In the genomic region with DNA sequence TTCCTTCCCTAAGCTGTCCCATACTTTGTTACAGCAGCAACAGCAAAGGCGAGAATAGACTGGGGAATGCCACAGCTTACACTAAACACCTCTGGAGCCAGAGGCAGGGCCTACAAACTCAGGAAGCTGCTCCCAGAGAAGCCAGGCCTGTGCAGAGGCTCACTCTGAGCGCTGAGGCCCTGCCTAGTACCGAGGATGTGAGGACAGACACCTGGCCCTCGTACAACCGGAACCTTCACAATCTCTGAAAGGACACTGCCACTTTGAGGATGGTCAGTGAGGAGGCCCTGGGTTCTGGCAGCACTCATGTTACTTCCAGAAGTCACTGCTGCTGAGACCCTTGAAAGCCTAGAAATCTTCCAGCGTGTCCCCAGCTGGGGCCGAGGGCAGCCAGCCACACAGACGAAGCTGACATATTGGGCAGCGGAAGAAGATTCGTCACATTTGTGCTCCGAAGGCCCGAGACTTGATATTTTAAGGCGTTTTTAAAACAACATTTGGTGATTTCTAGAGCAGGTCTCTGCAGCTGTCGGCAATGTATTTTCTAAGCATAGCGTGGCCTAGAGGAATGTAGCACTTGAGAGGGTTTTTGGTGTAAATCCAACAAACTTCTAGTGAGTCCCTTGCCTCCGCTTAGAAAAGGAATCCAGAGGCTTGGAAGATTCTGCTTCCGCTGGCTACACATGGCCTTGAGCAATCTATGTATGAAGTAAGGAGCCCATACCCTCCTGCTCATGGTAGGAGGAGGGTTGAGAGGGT, we compare ENCODE assay signal across 18 mouse cellular contexts. TPM values are rescaled to one million over a fixed set of nuclear protein-coding genes. Genes with fewer than 3 reads are reported as not detected.
A peak's percentile ranks its signal among the peaks of the same experiment; 100 is the strongest.
DNase-seq lines count a peak whose midpoint lies in the region; ATAC-seq lines count a peak whose summit lies in the region.
"Had no signal": no experiment of that assay in that cellular context is flagged by ENCODE, and none has a peak within 500 bp of the region (broad histone marks: within the 10 kb centered on the region; RNA-seq: fewer than 3 reads in every experiment).

No protein-coding gene starts in this region.

- no peak overlapping the region for H3K9ac ChIP-seq in kidney, embryonic 16.5 days (replicated peaks; ENCODE audit: low read length)
- H3K9ac ChIP-seq in liver, embryonic 11.5 days (ENCODE audit: low read depth, low read length), result no peak overlapping the region
- H3K9ac ChIP-seq: hindbrain, embryonic 15.5 days had no signal

- H3K36me3 ChIP-seq in kidney, embryonic 16.5 days (ENCODE audit: insufficient read depth, low read length), result no peaks in the 10 kb centered on the region
- H3K36me3 ChIP-seq in liver, embryonic 11.5 days (ENCODE audit: control insufficient read depth, insufficient read depth, low read length), result no peaks in the 10 kb centered on the region
- H3K36me3 ChIP-seq: hindbrain, embryonic 15.5 days had no signal

- H3K9me3 ChIP-seq in kidney, embryonic 16.5 days (ENCODE audit: low read length), result no peaks in the 10 kb centered on the region
- H3K9me3 ChIP-seq in liver, embryonic 11.5 days (ENCODE audit: control insufficient read depth, low read length), result no peaks in the 10 kb centered on the region
- H3K9me3 ChIP-seq: hindbrain, embryonic 15.5 days had no signal

- WGBS in kidney, embryonic 16.5 days, result 52% methylated on average over 17 of the region's 17 CpGs
- WGBS in liver, embryonic 11.5 days, result 85% methylated on average over 17 of the region's 17 CpGs

- peak; percentile 77 for ATAC-seq in frontal cortex, adult (ENCODE audit: low TSS enrichment)
- no peak for ATAC-seq in kidney, embryonic 16.5 days (ENCODE audit: low FRiP score, low TSS enrichment)
- no peak for ATAC-seq in liver, embryonic 11.5 days (replicated peaks; ENCODE audit: low FRiP score)

- peak overlapping the region; percentile 41; the same call in 1 of the 2 replicates for H3K27ac ChIP-seq in kidney, embryonic 16.5 days (ENCODE audit: low read length)
- H3K27ac ChIP-seq in liver, embryonic 11.5 days (ENCODE audit: low read depth, low read length), result no peak overlapping the region
- H3K27ac ChIP-seq: hindbrain, embryonic 15.5 days had no signal

- no peak for DNase-seq in frontal cortex, postnatal 10 days (ENCODE audit: low spot score in 2 of 2)
- no peak for DNase-seq in kidney, postnatal 25 days
- DNase-seq in heart, postnatal 4 days, result peak; percentile 57
- DNase-seq in lung, postnatal 25 days (ENCODE audit: low spot score), result peak; percentile 6
- no peak for DNase-seq in liver, embryonic 11.5 days (ENCODE audit: low spot score)
- no peak for DNase-seq in layer of hippocampus, postnatal 25 days (ENCODE audit: extremely low spot score in 1 of 2, low spot score in 1 of 2)
- DNase-seq: cerebellum, adult 18-20 months; embryo, embryonic 11 days; gastrocnemius, postnatal 10 days; thymus, adult 2 months had no signal

- no peak overlapping the region for H3K4me3 ChIP-seq in kidney, embryonic 16.5 days (ENCODE audit: low read length)
- H3K4me3 ChIP-seq in liver, embryonic 11.5 days (ENCODE audit: low read depth, low read length), result no peak overlapping the region
- H3K4me3 ChIP-seq: hindbrain, embryonic 15.5 days; myocyte had no signal

- H3K4me2 ChIP-seq in kidney, embryonic 16.5 days (replicated peaks; ENCODE audit: low read depth, low read length), result no peak overlapping the region
- H3K4me2 ChIP-seq in liver, embryonic 11.5 days, result no peak overlapping the region
- H3K4me2 ChIP-seq: hindbrain, embryonic 15.5 days had no signal

- H3K27me3 ChIP-seq in kidney, embryonic 16.5 days (ENCODE audit: insufficient read depth, low read length), result no peaks in the 10 kb centered on the region
- H3K27me3 ChIP-seq in liver, embryonic 11.5 days (replicated peaks; ENCODE audit: control insufficient read depth, insufficient read depth, low read length), result no peaks in the 10 kb centered on the region
- H3K27me3 ChIP-seq: hindbrain, embryonic 15.5 days had no signal

- no peaks in the 10 kb centered on the region for H3K4me1 ChIP-seq in kidney, embryonic 16.5 days (ENCODE audit: insufficient read depth, low read length)
- H3K4me1 ChIP-seq in liver, embryonic 11.5 days (replicated peaks; ENCODE audit: control insufficient read depth, insufficient read depth, low read length), result no peaks in the 10 kb centered on the region

RNA-seq across cellular contexts. Expression of gene Psapl1, which starts 49.1 kb away (rescaled TPM):
- 0.26 and 0.42 TPM in 2 replicates for polyA plus RNA-seq in kidney, embryonic 16.5 days (2015; fragmentation: Nextera tagmentation; extraction: Ambion mirVana)
- not detected for total RNA-seq in heart, postnatal 4 days (2021)
- polyA plus RNA-seq in liver, embryonic 11.5 days (2014; fragmentation: Nextera tagmentation; extraction: Ambion mirVana), result 0.07 TPM in 1 of 2 replicates, not detected in the other
- total RNA-seq in layer of hippocampus, postnatal 25 days (2021), result not detected
- total RNA-seq: adrenal gland, postnatal 4 days; gastrocnemius, postnatal 10 days; layer of hippocampus, postnatal 14 days; liver, adult 2 months; megakaryocyte-erythroid progenitor cell, adult 5-6 weeks had no signal
- polyA plus RNA-seq: hindbrain, embryonic 15.5 days; liver, adult 2 months had no signal

Comparison
In these comparisons a context has a peak if more than half of its experiments do, and no peak if none do; other contexts are left out.
1. DNase-seq: peak in heart, postnatal 4 days (single experiment) and lung, postnatal 25 days (single experiment); none in frontal cortex, postnatal 10 days (0 of 2), kidney, postnatal 25 days (0 of 2), liver, embryonic 11.5 days (single experiment) and layer of hippocampus, postnatal 25 days (0 of 2).